Mouse (Mus musculus) heart, embryonic 16.5 days (tissue): ENCODE measurements around the gene Dlg2. TPM values are rescaled to one million over a fixed set of nuclear protein-coding genes. Genes with fewer than 3 reads are reported as not detected.

Experiments used
- ATAC-seq: fragments of 200-750 bp; cut with Nextera tagmentation; replicated peaks from 2 replicates; pipeline ENCODE4 v1.8.0; 2017; ENCODE audit warnings: moderate number of reproducible peaks; ENCODE audit not compliant: insufficient read depth, low FRiP score; ENCODE audit errors: extremely low read depth
- H3K27ac ChIP-seq: fragments of 300-500 bp; sonication (generic); 2 replicates; pipeline ENCODE4 v1.5.1; 2014; ENCODE audit warnings: mild to moderate bottlenecking, low read length, control low read depth, moderate library complexity
- H3K27me3 ChIP-seq: fragments of 300-500 bp; sonication (generic); 2 replicates; pipeline ENCODE4 v1.6.1; 2014; ENCODE audit warnings: low read length, mixed read lengths; ENCODE audit not compliant: control insufficient read depth, insufficient read depth
- H3K36me3 ChIP-seq: fragments of 300-500 bp; sonication (generic); 2 replicates; pipeline ENCODE4 v1.6.1; 2014; ENCODE audit not compliant: control insufficient read depth, insufficient read depth
- H3K4me1 ChIP-seq: fragments of 300-500 bp; sonication (generic); 2 replicates; pipeline ENCODE4 v1.6.1; 2014; ENCODE audit warnings: low read length, mixed read lengths; ENCODE audit not compliant: control insufficient read depth, insufficient read depth
- H3K4me2 ChIP-seq: fragments of 300-500 bp; sonication (generic); 2 replicates; pipeline ENCODE4 v1.6.1; 2014; ENCODE audit warnings: low read depth, mild to moderate bottlenecking, control low read depth, low read length
- H3K4me3 ChIP-seq: fragments of 300-500 bp; sonication (generic); 2 replicates; pipeline ENCODE4 v1.5.1; 2014; ENCODE audit warnings: mild to moderate bottlenecking, control low read depth, low read length
- H3K9ac ChIP-seq: fragments of 300-500 bp; sonication (generic); 2 replicates; pipeline ENCODE4 v1.6.1; 2014; ENCODE audit warnings: low read length, control low read depth
- H3K9me3 ChIP-seq: fragments of 300-500 bp; sonication (generic); replicated peaks from 2 replicates; pipeline ENCODE4 v1.6.1; 2016; ENCODE audit warnings: low read length; ENCODE audit not compliant: control insufficient read depth
- WGBS: fragments of 180-500 bp; shearing (Covaris S2); extraction: QIAGEN DNeasy Blood & Tissue Kit; methylation state at CpG from one replicate; pipeline ENCODE4 v1.1.7; 2014; 5-methylcytosine and 5-hydroxymethylcytosine counted together
- polyA plus RNA-seq: library from polyadenylated mRNA; unstranded; fragments of >200 nt; fragmentation: Nextera tagmentation; extraction: Ambion mirVana; gene quantifications from 2 replicates; pipeline ENCODE4 v1.2.1, GENCODE M21; 2015

The Dlg2 gene
- polyA plus RNA-seq, 1 experiment from 2014 or later = 7.7 TPM

- Histone ChIP-seq H3K9me3 (no peaks in the 10 kb centered on the region; the same call in 1 of the 2 replicates), H3K4me2 (no peak overlapping the region), H3K4me1 (no peaks in the 10 kb centered on the region), H3K4me3 (no peak overlapping the region), H3K9ac (no peak overlapping the region), H3K27me3 (no peaks in the 10 kb centered on the region), H3K36me3 (no peaks in the 10 kb centered on the region), H3K27ac (no peak overlapping the region)
- 58% methylated on average over 2 of the region's 2 CpGs for WGBS
- no peak for ATAC-seq
Measured at GRCm38 (mm10) chr7:91161643-91162175, 685.2 kb downstream of the Dlg2 start.

- Histone ChIP-seq H3K9me3 (no peaks in the 10 kb centered on the region), H3K4me2 (no peak overlapping the region), H3K36me3 (no peaks in the 10 kb centered on the region), H3K9ac (no peak overlapping the region), H3K4me1 (no peaks in the 10 kb centered on the region), H3K4me3 (no peak overlapping the region), H3K27me3 (no peaks in the 10 kb centered on the region), H3K27ac (no peak overlapping the region)
- WGBS = 81% methylated on average over 2 of the region's 2 CpGs
- no peak for ATAC-seq
Measured at GRCm38 (mm10) chr7:91173560-91173959, 697.1 kb downstream of the Dlg2 start.

GRCm38 (mm10) chr7:91188211-91188610, 711.7 kb downstream of the Dlg2 start:
- Histone ChIP-seq H3K4me2 (no peak overlapping the region), H3K36me3 (no peaks in the 10 kb centered on the region), H3K9me3 (no peaks in the 10 kb centered on the region), H3K27me3 (no peaks in the 10 kb centered on the region), H3K27ac (no peak overlapping the region), H3K9ac (no peak overlapping the region), H3K4me1 (no peaks in the 10 kb centered on the region), H3K4me3 (no peak overlapping the region)
- ATAC-seq = no peak
- 90% methylated on average over 2 of the region's 2 CpGs for WGBS

GRCm38 (mm10) chr7:91199372-91199771, 722.9 kb downstream of the Dlg2 start:
- Histone ChIP-seq H3K27me3 (no peaks in the 10 kb centered on the region), H3K36me3 (no peaks in the 10 kb centered on the region), H3K4me3 (no peak overlapping the region), H3K27ac (no peak overlapping the region), H3K9me3 (no peaks in the 10 kb centered on the region), H3K9ac (no peak overlapping the region), H3K4me2 (no peak overlapping the region), H3K4me1 (no peaks in the 10 kb centered on the region)
- 80% methylated on average over 1 of the region's 1 CpGs for WGBS
- ATAC-seq = no peak

GRCm38 (mm10) chr7:91208083-91208852, 731.8 kb downstream of the Dlg2 start:
- H3K36me3 ChIP-seq = no peaks in the 10 kb centered on the region
- no peaks in the 10 kb centered on the region for H3K9me3 ChIP-seq
- ATAC-seq = no peak
- H3K4me2 ChIP-seq = no peak overlapping the region
- H3K4me1 ChIP-seq = no peaks in the 10 kb centered on the region
- no peak overlapping the region for H3K27ac ChIP-seq
- H3K27me3 ChIP-seq = no peaks in the 10 kb centered on the region
- no peak overlapping the region for H3K9ac ChIP-seq
- WGBS = 65% methylated on average over 5 of the region's 5 CpGs
- H3K4me3 ChIP-seq = no peak overlapping the region

GRCm38 (mm10) chr7:91208973-91209372, 732.5 kb downstream of the Dlg2 start:
- Histone ChIP-seq H3K4me2 (no peak overlapping the region), H3K9ac (no peak overlapping the region), H3K36me3 (no peaks in the 10 kb centered on the region), H3K27ac (no peak overlapping the region), H3K4me1 (no peaks in the 10 kb centered on the region), H3K27me3 (no peaks in the 10 kb centered on the region), H3K4me3 (no peak overlapping the region), H3K9me3 (no peaks in the 10 kb centered on the region)
- WGBS = 57% methylated on average over 6 of the region's 6 CpGs
- no peak for ATAC-seq

GRCm38 (mm10) chr7:91212236-91212635, 735.8 kb downstream of the Dlg2 start:
- no peak for ATAC-seq
- Histone ChIP-seq H3K36me3 (no peaks in the 10 kb centered on the region), H3K4me1 (no peaks in the 10 kb centered on the region), H3K9ac (no peak overlapping the region), H3K4me2 (no peak overlapping the region), H3K9me3 (no peaks in the 10 kb centered on the region), H3K27me3 (no peaks in the 10 kb centered on the region), H3K27ac (no peak overlapping the region), H3K4me3 (no peak overlapping the region)
- WGBS = 72% methylated on average over 1 of the region's 1 CpGs

GRCm38 (mm10) chr7:91214921-91215320, 738.4 kb downstream of the Dlg2 start:
- H3K9ac ChIP-seq = no peak overlapping the region

GRCm38 (mm10) chr7:91218321-91218987, 742.0 kb downstream of the Dlg2 start:
- H3K4me2 ChIP-seq = no peak overlapping the region
- H3K36me3 ChIP-seq = no peaks in the 10 kb centered on the region
- H3K9me3 ChIP-seq = no peaks in the 10 kb centered on the region
- no peak overlapping the region for H3K9ac ChIP-seq
- H3K4me1 ChIP-seq = no peaks in the 10 kb centered on the region
- no peak for ATAC-seq
- no peak overlapping the region for H3K27ac ChIP-seq
- WGBS = 48% methylated on average over 7 of the region's 7 CpGs
- H3K27me3 ChIP-seq = no peaks in the 10 kb centered on the region
- no peak overlapping the region for H3K4me3 ChIP-seq

More at GRCm38 (mm10) chr7:91214921-91215320, 738.4 kb downstream of the Dlg2 start:
- Histone ChIP-seq H3K4me1 (no peaks in the 10 kb centered on the region), H3K27me3 (no peaks in the 10 kb centered on the region), H3K4me2 (no peak overlapping the region), H3K9me3 (no peaks in the 10 kb centered on the region), H3K27ac (no peak overlapping the region), H3K4me3 (no peak overlapping the region), H3K36me3 (no peaks in the 10 kb centered on the region)
- no peak for ATAC-seq
- WGBS = 53% methylated on average over 1 of the region's 1 CpGs
